Mouse (Mus musculus) forebrain, embryonic 14.5 days (tissue): ENCODE measurements around the gene Rab11b. TPM values are rescaled to one million over a fixed set of nuclear protein-coding genes. Genes with fewer than 3 reads are reported as not detected.

Source experiments
- ATAC-seq: fragments of 200-750 bp; cut with Nextera tagmentation; 2 replicates; pipeline ENCODE4 v1.8.0; 2017; ENCODE audit warnings: mild to moderate bottlenecking, moderate library complexity
- DNase-seq: peaks from one replicate; pipeline ENCODE4 v3.0.0-alpha.2; 2015; ENCODE audit warnings: low spot score
- H3K27ac ChIP-seq: fragments of 300-500 bp; sonication (generic); 2 replicates; pipeline ENCODE4 v1.5.1; 2014; ENCODE audit warnings: low read depth, mild to moderate bottlenecking, control low read depth, low read length, moderate library complexity
- H3K27me3 ChIP-seq: fragments of 300-500 bp; sonication (generic); replicated peaks from 2 replicates; pipeline ENCODE4 v1.6.1; 2014; ENCODE audit warnings: low read length, control low read depth, mixed read lengths; ENCODE audit not compliant: control insufficient read depth, insufficient read depth
- H3K36me3 ChIP-seq: fragments of 300-500 bp; sonication (generic); 2 replicates; pipeline ENCODE4 v1.6.1; 2014; ENCODE audit warnings: low read length, control low read depth; ENCODE audit not compliant: control insufficient read depth, insufficient read depth
- H3K4me1 ChIP-seq: fragments of 300-500 bp; sonication (generic); 2 replicates; pipeline ENCODE4 v1.6.1; 2014; ENCODE audit warnings: antibody characterized with exemption, low read length, control low read depth; ENCODE audit not compliant: control insufficient read depth, insufficient read depth
- H3K4me2 ChIP-seq: fragments of 300-500 bp; sonication (generic); 2 replicates; pipeline ENCODE4 v1.6.1; 2014; ENCODE audit warnings: mild to moderate bottlenecking, control low read depth, low read length
- H3K4me3 ChIP-seq: fragments of 300-500 bp; sonication (generic); 2 replicates; pipeline ENCODE4 v1.5.1; 2014; ENCODE audit warnings: low read depth, low read length, control low read depth
- H3K9ac ChIP-seq: fragments of 300-500 bp; sonication (generic); 2 replicates; pipeline ENCODE4 v1.6.1; 2014; ENCODE audit warnings: mild to moderate bottlenecking, low read length, control low read depth, moderate library complexity
- H3K9me3 ChIP-seq: fragments of 300-500 bp; sonication (generic); replicated peaks from 2 replicates; pipeline ENCODE4 v1.6.1; 2016; ENCODE audit warnings: low read length, control low read depth, mixed read lengths; ENCODE audit not compliant: control insufficient read depth
- WGBS: fragments of 180-500 bp; shearing (Covaris S2); extraction: QIAGEN DNeasy Blood & Tissue Kit; methylation state at CpG from one replicate; pipeline ENCODE4 v1.1.7; 2014; 5-methylcytosine and 5-hydroxymethylcytosine counted together
- polyA plus RNA-seq: library from polyadenylated mRNA; unstranded; fragments of >200 nt; fragmentation: Nextera tagmentation; extraction: Ambion mirVana; gene quantifications from 2 replicates; pipeline ENCODE4 v1.2.1, GENCODE M21; 2014

The Rab11b gene
- polyA plus RNA-seq, 1 experiment from 2014 or later: 340 TPM

GRCm38 (mm10) chr17:33756108-33756790 is 4.1 kb downstream of the Rab11b start:
- Histone ChIP-seq H3K4me3 (no peak overlapping the region), H3K9me3 (no peaks in the 10 kb centered on the region), H3K4me2 (no peak overlapping the region), H3K36me3 (peaks cover 23% of the 10 kb centered on the region), H3K4me1 (peaks cover 22% of the 10 kb centered on the region), H3K9ac (no peak overlapping the region), H3K27me3 (no peaks in the 10 kb centered on the region), H3K27ac (no peak overlapping the region)
- DNase-seq (no peak), ATAC-seq (no peak)
- 89% methylated on average over 3 of the region's 3 CpGs for WGBS

- DNase-seq: no peak
- WGBS: 87% methylated on average over 10 of the region's 10 CpGs
- no peaks in the 10 kb centered on the region for H3K27me3 ChIP-seq
- H3K27ac ChIP-seq: no peak overlapping the region
- H3K4me3 ChIP-seq: no peak overlapping the region
- H3K9me3 ChIP-seq: no peaks in the 10 kb centered on the region
- no peak overlapping the region for H3K4me2 ChIP-seq
- peaks cover 22% of the 10 kb centered on the region for H3K4me1 ChIP-seq
- H3K36me3 ChIP-seq: peaks cover 30% of the 10 kb centered on the region
- no peak overlapping the region; the same call in 1 of the 2 replicates for H3K9ac ChIP-seq
- no peak for ATAC-seq
These were observed 4.8 kb downstream of the Rab11b start for GRCm38 (mm10) chr17:33755418-33756107.

GRCm38 (mm10) chr17:33754656-33755055 is 5.7 kb downstream of the Rab11b start:
- Histone ChIP-seq H3K9me3 (no peaks in the 10 kb centered on the region), H3K27ac (no peak overlapping the region), H3K4me1 (peaks cover 22% of the 10 kb centered on the region), H3K9ac (no peak overlapping the region), H3K36me3 (peaks cover 38% of the 10 kb centered on the region), H3K4me3 (no peak overlapping the region), H3K4me2 (no peak overlapping the region), H3K27me3 (no peaks in the 10 kb centered on the region)
- 71% methylated on average over 1 of the region's 1 CpGs for WGBS
- no peak for ATAC-seq
- DNase-seq: no peak

GRCm38 (mm10) chr17:33752297-33752696 is 8.0 kb downstream of the Rab11b start:
- Histone ChIP-seq H3K4me1 (peaks cover 10% of the 10 kb centered on the region; the same call in 1 of the 2 replicates), H3K27me3 (no peaks in the 10 kb centered on the region), H3K36me3 (peaks cover 59% of the 10 kb centered on the region), H3K9me3 (no peaks in the 10 kb centered on the region), H3K9ac (no peak overlapping the region), H3K27ac (no peak overlapping the region), H3K4me2 (no peak overlapping the region), H3K4me3 (no peak overlapping the region)
- DNase-seq (no peak), ATAC-seq (no peak)
- WGBS: 98% methylated on average over 2 of the region's 2 CpGs

GRCm38 (mm10) chr17:33751181-33751580 is 9.1 kb downstream of the Rab11b start:
- H3K36me3 ChIP-seq: peaks cover 62% of the 10 kb centered on the region
- no peaks in the 10 kb centered on the region for H3K9me3 ChIP-seq
- H3K27me3 ChIP-seq: no peaks in the 10 kb centered on the region
- no peak overlapping the region for H3K9ac ChIP-seq
- no peak for ATAC-seq
- no peak overlapping the region for H3K4me3 ChIP-seq
- H3K4me2 ChIP-seq: no peak overlapping the region
- peaks cover 4% of the 10 kb centered on the region; the same call in 1 of the 2 replicates for H3K4me1 ChIP-seq
- DNase-seq: no peak
- H3K27ac ChIP-seq: no peak overlapping the region

- Histone ChIP-seq H3K9me3 (no peaks in the 10 kb centered on the region), H3K36me3 (peaks cover 70% of the 10 kb centered on the region), H3K4me1 (peaks cover 2% of the 10 kb centered on the region; the same call in 1 of the 2 replicates), H3K27me3 (no peaks in the 10 kb centered on the region), H3K27ac (no peak overlapping the region), H3K4me3 (no peak overlapping the region), H3K4me2 (no peak overlapping the region), H3K9ac (no peak overlapping the region)
- DNase-seq: no peak
- no peak for ATAC-seq
- WGBS: 97% methylated on average over 5 of the region's 5 CpGs
These were observed 10.9 kb downstream of the Rab11b start for GRCm38 (mm10) chr17:33749451-33749850.

GRCm38 (mm10) chr17:33746011-33746410 is 14.3 kb downstream of the Rab11b start:
- 71% methylated on average over 2 of the region's 2 CpGs for WGBS
- Histone ChIP-seq H3K4me1 (no peaks in the 10 kb centered on the region), H3K27ac (no peak overlapping the region), H3K36me3 (peaks cover 53% of the 10 kb centered on the region), H3K4me2 (no peak overlapping the region), H3K9me3 (no peaks in the 10 kb centered on the region), H3K4me3 (no peak overlapping the region), H3K27me3 (no peaks in the 10 kb centered on the region), H3K9ac (no peak overlapping the region)
- ATAC-seq (no peak), DNase-seq (peak; percentile 34)

GRCm38 (mm10) chr17:33744686-33745384 is 15.5 kb downstream of the Rab11b start:
- no peak overlapping the region for H3K4me2 ChIP-seq
- H3K9ac ChIP-seq: no peak overlapping the region
- WGBS: 91% methylated on average over 5 of the region's 5 CpGs
- H3K36me3 ChIP-seq: peaks cover 42% of the 10 kb centered on the region
- no peak overlapping the region for H3K4me3 ChIP-seq
- H3K9me3 ChIP-seq: no peaks in the 10 kb centered on the region
- no peak for ATAC-seq
- no peak for DNase-seq
- H3K27ac ChIP-seq: no peak overlapping the region
- no peaks in the 10 kb centered on the region for H3K27me3 ChIP-seq
- H3K4me1 ChIP-seq: no peaks in the 10 kb centered on the region

- Histone ChIP-seq H3K27ac (no peak overlapping the region), H3K4me1 (no peaks in the 10 kb centered on the region), H3K4me2 (no peak overlapping the region), H3K27me3 (no peaks in the 10 kb centered on the region), H3K9ac (no peak overlapping the region), H3K36me3 (peaks cover 20% of the 10 kb centered on the region), H3K4me3 (no peak overlapping the region), H3K9me3 (no peaks in the 10 kb centered on the region)
- no peak for DNase-seq
- no peak for ATAC-seq
- WGBS: 89% methylated on average over 1 of the region's 1 CpGs
These were observed 17.9 kb downstream of the Rab11b start for GRCm38 (mm10) chr17:33742420-33742819.
